Mouse (Mus musculus): ENCODE results near the gene Bmp3.

Gene Bmp3

DNA sequence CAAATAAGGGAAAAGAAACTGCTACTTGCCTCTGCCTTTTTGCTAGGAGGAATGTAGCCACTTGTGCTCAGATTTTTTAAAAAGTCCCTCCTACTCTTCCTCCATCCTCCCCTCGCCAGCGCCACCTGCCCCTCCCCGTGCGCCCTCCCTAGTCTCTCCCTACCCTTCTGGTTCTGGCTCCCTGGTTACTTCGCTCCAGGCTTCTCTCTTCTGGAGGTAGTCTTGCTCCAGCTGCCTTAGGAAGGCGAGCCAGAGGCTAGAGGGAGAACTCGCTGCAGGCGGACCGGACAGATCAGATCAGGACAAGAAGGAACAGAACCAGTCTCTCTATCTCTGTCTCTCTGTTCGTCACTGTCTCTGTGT lies at the start of gene Bmp3:
Bmp3 (plus strand) TSS at position 152 of the 363 bp plus-strand sequence.
- ChIA-PET CTCF (interaction anchor here in 3 of 4 experiments (1.4 to 2.6 kb wide), 3 partner anchors 9 to 10 kb away, joined by 6 to 16 read pairs (median 11); no protein-coding TSS in a partner anchor), POLR2A (no interaction called here)

GRCm38 (mm10) chr5:98804761-98805160 lies 49.5 kb upstream of the Bmp3 start:
- POLR2A ChIA-PET = interaction anchor here in 2 of 4 experiments (0.6 to 0.8 kb wide), 2 partner anchors 79 to 625 kb away, joined by 3 to 6 read pairs; no protein-coding TSS in a partner anchor
- CTCF ChIA-PET = no interaction called here

DNA sequence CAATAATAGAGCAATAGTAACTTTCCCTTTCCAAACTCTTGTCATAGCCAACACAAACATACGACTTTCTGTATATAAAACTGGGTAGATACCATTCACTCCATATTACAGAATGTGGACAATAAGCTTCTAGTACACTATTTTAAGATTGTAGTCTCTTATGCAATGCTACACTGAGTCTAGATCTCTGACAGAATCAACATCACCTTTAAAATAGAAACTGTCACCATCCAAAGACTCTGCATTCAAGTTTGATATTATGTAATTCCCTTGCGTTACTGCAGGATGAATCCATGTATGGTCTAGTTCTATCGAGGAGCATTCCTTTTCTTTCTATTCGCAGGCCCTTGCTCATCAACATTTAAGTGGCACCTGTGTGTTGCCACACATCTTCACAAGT lies 47.7 kb upstream of the Bmp3 start:
- POLR2A ChIA-PET = no interaction called here
- CTCF ChIA-PET = no interaction called here

GRCm38 (mm10) chr5:98807022-98807421 lies 47.2 kb upstream of the Bmp3 start:
- ChIA-PET POLR2A (no interaction called here), CTCF (no interaction called here)

DNA sequence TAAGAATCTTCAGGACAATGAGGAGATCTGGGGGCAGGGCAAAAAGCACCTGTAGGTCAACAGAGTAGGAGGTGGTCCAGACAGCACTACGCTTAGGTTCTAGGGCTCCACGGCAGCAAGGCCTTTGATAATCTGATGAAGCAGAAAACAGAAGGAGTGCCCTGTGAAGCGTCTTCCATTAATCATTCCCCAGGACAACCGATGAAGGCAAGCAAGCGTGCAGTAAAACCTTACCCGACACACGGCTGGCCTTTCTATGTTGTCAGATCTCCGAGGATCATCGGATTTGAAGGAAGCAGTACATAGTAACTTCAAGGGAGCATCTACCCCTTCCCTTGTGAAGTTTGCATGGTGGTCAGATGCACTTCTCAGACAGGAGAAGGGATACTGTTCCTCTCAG lies 46.3 kb upstream of the Bmp3 start:
- CTCF ChIA-PET = no interaction called here

DNA sequence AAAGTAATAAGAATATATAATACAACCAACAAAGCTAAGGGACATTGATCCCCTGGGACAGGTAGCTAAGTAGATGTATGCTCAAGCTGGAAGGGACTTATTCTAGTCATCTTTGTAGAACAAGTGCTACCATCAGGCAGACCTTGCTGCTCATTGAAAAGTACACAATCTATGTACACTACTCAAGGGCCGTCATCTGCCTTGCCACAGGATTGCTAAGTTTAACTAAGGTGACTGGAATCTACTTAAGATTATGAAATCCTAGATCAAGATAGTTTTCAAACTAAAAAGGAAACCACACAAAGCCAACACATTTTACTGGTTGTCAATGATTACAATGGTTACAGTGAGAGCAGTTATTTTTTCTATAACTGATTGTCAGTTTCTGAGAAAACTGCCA lies 41.8 kb upstream of the Bmp3 start:
- CTCF ChIA-PET = no interaction called here
- POLR2A ChIA-PET = no interaction called here

More for the DNA sequence above, 46.3 kb upstream of the Bmp3 start:
- POLR2A ChIA-PET = no interaction called here

- CTCF ChIA-PET = no interaction called here
- POLR2A ChIA-PET = no interaction called here
These were observed 38.9 kb upstream of the Bmp3 start for GRCm38 (mm10) chr5:98815269-98815668.

GRCm38 (mm10) chr5:98833760-98834159 lies 20.5 kb upstream of the Bmp3 start:
- ChIA-PET CTCF (no interaction called here), POLR2A (no interaction called here)

DNA sequence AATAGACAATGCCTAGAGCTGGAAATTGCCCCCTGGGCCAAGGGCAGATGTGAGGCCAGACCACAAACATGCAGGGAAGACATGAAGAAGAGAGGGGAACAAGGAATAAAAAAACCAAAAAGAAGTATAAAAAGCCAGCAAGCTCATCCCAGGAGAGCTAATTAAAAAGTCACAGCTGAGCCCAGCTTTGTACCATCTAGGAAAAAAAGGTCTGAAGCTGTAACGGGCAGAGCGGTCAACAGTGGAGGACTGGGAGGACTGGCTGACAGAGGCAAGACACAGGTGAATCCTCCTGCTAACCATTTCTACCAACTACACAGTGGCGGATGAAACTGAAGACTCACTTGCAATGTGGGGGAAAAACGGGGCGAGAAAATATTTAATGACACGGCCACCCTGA lies 19.9 kb upstream of the Bmp3 start:
- ChIA-PET POLR2A (no interaction called here), CTCF (no interaction called here)

DNA sequence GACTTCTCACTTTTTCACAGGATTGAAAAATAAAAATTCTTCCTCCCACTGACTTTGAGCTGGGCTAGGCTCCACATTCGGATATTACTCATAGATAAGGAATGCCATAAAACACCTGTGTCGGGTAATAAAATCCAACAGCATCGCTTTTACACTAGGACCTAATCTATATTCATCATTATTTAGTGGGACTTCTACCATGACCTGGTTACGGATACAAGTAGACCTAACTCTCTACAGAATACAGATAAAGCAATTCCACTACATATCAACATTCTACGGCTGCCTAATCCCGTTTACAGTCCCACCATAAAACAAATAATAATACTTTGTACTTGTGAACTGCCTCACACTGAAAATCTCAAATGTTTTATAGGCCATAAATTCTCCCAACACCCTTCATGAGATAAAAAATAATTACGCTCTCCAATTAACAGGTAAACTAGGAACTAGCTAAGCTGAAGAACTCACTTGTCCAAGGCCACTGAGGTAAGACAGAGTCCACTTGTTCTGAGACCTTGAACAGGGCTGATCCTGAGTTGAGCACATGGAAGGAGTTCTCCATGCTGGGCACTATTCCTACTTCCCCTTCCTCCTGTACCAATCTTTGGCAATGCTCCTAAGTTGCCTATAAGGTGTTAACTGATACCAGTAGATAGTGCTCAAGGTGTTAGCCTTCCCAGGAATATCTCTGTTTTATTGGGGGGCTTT lies 11.5 kb upstream of the Bmp3 start:
- CTCF ChIA-PET = no interaction called here
- POLR2A ChIA-PET = interaction anchor here in 1 of 4 experiments (0.6 kb wide), 1 partner anchor 189 kb away, joined by 4 read pairs; no protein-coding TSS in a partner anchor

DNA sequence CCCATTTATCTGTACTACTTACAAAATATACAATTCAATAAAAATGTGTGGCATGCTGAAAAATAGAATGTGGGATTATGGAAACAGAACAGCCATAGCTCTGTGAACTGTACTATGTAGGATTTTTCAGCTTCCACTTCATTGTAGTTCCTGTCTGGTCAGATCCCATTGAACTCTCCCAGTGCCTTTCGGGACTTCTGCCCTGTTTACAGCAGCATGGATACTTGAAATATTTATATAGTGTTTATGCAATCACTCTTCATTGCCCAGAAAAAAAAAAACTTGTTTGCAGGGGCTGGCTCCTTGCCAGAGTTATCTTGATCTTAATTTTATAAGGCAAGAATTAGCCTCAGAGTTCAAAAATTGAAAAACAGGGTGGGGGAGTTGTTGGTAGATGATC lies 9.6 kb upstream of the Bmp3 start:
- POLR2A ChIA-PET = interaction anchor here in 1 of 4 experiments (0.6 kb wide), 1 partner anchor 73 kb away, joined by 3 read pairs; no protein-coding TSS in a partner anchor
- CTCF ChIA-PET = interaction anchor here in 2 of 4 experiments (0.6 kb wide), 2 partner anchors 165 to 677 kb away, joined by 3 to 5 read pairs; no protein-coding TSS in a partner anchor

DNA sequence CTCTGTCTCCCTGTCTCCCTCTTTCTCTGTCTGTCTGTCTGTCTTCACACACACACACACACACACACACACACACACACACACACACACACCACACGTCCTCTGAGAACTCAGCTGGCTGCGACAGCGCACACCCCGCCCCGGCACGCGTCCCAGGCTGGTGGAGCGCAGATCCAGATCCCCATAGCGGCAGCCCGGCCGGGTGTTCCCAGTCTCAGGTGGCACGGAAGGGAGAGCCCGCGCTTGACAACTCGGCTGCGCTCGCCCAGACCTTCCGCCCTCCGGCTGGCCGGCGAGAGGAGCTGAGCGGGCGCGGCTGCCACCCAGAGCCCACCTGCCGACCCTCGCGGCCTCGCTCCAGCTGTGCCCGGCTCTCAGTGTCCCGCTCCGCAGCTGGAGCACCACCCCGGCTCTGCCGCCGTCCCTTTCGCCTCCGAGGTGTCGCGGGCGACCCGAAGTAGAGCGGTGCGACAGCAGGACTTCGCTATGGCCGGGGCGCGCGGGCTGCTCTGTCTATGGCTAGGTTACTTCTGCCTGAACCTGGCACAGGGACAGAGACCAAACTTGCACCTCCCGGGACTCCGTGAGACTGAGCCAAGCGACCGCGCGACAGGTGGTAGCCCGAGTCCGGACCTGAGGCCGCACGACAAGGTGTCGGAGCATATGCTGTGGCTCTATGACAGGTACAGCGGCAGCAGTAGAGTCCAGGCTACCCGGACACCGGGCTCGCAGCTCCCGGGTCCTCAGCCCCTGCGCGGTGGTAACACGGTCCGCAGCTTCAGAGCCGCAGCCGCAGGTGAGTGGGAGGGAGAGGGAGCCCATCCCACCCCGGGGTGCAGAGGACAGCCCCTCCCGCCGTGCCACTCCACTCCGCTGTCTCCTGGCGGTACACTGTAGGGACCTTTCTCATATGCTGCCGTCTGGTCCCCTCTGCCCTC lies 681 bp downstream of the Bmp3 start:
- CTCF ChIA-PET = interaction anchor here (0.5 to 2.6 kb wide), 8 partner anchors 9 to 630 kb away, joined by 3 to 16 read pairs (median 5); no protein-coding TSS in a partner anchor
- POLR2A ChIA-PET = no interaction called here

- POLR2A ChIA-PET = no interaction called here
- CTCF ChIA-PET = interaction anchor here in 3 of 4 experiments (0.6 to 2.6 kb wide), 4 partner anchors 8 to 526 kb away, joined by 3 to 11 read pairs (median 7); no protein-coding TSS in a partner anchor
These were observed 1.5 kb downstream of the Bmp3 start for GRCm38 (mm10) chr5:98855741-98856140.

DNA sequence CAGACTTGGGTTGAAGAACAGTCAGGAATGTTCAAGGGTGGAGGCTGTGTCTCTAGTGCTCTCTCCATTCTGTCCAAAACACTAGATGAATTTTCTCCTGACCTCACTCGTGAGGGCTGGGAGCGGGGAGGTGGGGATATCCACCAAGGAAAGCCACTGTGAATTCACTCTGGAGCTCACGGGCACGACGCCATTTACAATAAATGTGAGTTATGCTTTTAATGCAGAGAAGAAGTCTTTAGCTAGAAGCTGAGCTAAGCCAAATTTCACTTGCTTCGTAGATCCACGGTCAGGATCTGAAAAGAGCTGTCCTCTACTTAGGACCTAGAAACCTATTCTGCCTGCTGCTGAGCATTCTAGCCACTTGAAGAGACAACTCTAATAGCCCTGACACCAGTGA lies 2.1 kb downstream of the Bmp3 start:
- ChIA-PET POLR2A (interaction anchor here in 1 of 4 experiments (0.6 kb wide), 1 partner anchor 23 kb away, joined by 3 read pairs; no protein-coding TSS in a partner anchor), CTCF (interaction anchor here in 1 of 4 experiments (1.0 kb wide), 1 partner anchor 8 kb away, joined by 3 read pairs; no protein-coding TSS in a partner anchor)

GRCm38 (mm10) chr5:98863891-98864290 lies 9.7 kb downstream of the Bmp3 start:
- ChIA-PET POLR2A (interaction anchor here in 2 of 4 experiments (0.6 to 1.1 kb wide), 4 partner anchors 38 to 696 kb away, joined by 3 to 5 read pairs (median 3); no protein-coding TSS in a partner anchor), CTCF (interaction anchor here (0.6 to 2.4 kb wide), 39 partner anchors 8 to 887 kb away, joined by 3 to 16 read pairs (median 5); partner anchors contain the start of genes Bmp3 (in 3 of the 4) and Prdm8 (in 1 of the 4))

DNA sequence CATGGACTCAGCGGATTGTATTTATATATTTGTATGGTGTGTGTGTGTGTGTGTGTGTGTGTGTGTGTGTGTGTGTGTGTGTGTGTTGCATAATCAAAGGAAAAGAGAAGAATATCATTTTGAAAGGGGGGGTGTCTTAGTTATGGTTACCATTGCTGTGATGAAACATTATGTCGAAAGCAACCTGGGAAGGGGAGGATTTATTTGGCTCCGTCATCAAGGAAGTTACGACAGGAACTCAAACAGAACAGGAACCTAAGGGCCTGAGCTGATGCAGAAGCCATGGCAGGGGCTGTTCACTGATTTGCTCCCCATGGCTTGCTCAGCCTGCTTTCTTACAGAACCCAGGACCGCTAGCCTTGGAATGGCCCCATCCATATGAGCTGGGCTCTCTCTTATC lies 10.9 kb downstream of the Bmp3 start:
- ChIA-PET CTCF (no interaction called here), POLR2A (interaction anchor here in 1 of 4 experiments (0.7 kb wide), 1 partner anchor 27 kb away, joined by 3 read pairs; no protein-coding TSS in a partner anchor)

DNA sequence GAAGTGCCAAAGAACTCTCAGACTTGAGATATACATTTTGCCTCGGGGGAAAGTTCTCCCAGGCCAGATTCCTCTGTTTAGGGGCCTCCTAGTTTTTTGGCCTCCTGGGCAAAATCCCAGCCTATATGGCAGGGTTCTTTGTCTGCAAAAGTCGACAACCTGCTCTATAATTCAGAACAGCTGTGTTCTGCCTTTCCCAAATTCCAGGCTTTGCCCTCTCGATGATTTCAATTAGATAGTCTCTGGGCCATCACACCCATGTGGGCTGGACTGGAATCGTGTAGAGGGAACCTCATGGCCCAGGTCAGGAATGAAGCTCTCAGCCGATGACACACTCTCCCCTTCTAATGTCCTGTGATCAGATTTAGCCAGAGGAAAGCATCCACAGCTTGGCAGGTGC lies 21.8 kb downstream of the Bmp3 start:
- ChIA-PET CTCF (interaction anchor here in 1 of 4 experiments (1.0 kb wide), 1 partner anchor 13 kb away, joined by 3 read pairs; no protein-coding TSS in a partner anchor), POLR2A (interaction anchor here in 1 of 4 experiments (0.7 kb wide), 1 partner anchor 551 kb away, joined by 4 read pairs; no protein-coding TSS in a partner anchor)

- POLR2A ChIA-PET = interaction anchor here in 1 of 4 experiments (0.6 kb wide), 1 partner anchor 22 kb away, joined by 3 read pairs; no protein-coding TSS in a partner anchor
These were observed 24.7 kb downstream of the Bmp3 start for GRCm38 (mm10) chr5:98878891-98879290.

GRCm38 (mm10) chr5:98882096-98882495 lies 27.9 kb downstream of the Bmp3 start:
- ChIA-PET CTCF (no interaction called here), POLR2A (no interaction called here)

More at GRCm38 (mm10) chr5:98878891-98879290, 24.7 kb downstream of the Bmp3 start:
- CTCF ChIA-PET = interaction anchor here in 3 of 4 experiments (0.5 to 1.6 kb wide), 11 partner anchors 15 to 1709 kb away, joined by 3 to 8 read pairs (median 4); partner anchors contain the start of gene Prdm8 (in 1 of the 3)
